Mouse (Mus musculus) olfactory bulb, adult 2 months (tissue): ENCODE measurements around the gene Adck1. TPM values are rescaled to one million over a fixed set of nuclear protein-coding genes. Genes with fewer than 3 reads are reported as not detected.
"Not testable (repeated sequence)": the region's sequence is repeated elsewhere in the genome, so short reads cannot be mapped to it uniquely, and the experiment has no call there.

Source experiments
- H3K27ac ChIP-seq: fragments of 200-500 bp; 2 replicates; pipeline ENCODE4 v1.5.1; 2012; ENCODE audit warnings: low read depth, low read length; ENCODE audit not compliant: insufficient read depth
- H3K4me1 ChIP-seq: fragments of 200-500 bp; 2 replicates; pipeline ENCODE4 v1.6.1; 2012; ENCODE audit warnings: low read length; ENCODE audit not compliant: control insufficient read depth, insufficient read depth
- H3K4me3 ChIP-seq: fragments of 200-500 bp; 2 replicates; pipeline ENCODE4 v1.5.1; 2012; ENCODE audit warnings: mild to moderate bottlenecking, low read depth, low read length, moderate library complexity; ENCODE audit not compliant: insufficient read depth
- CTCF ChIP-seq: fragments of 200-500 bp; IDR thresholded peaks from 2 replicates; pipeline ENCODE4 v1.5.1; 2012; ENCODE audit warnings: low read depth, mild to moderate bottlenecking, low read length, moderate library complexity; ENCODE audit not compliant: insufficient read depth
- POLR2A ChIP-seq: fragments of 200-500 bp; IDR thresholded peaks from 2 replicates; pipeline ENCODE4 v1.6.1; 2012; ENCODE audit warnings: mild to moderate bottlenecking, low read depth, low read length, moderate library complexity; ENCODE audit not compliant: insufficient read depth
- WGBS: fragments of 180-500 bp; shearing (Covaris S2); methylation state at CpG from one replicate; pipeline ENCODE4 v1.1.7; 2018; 5-methylcytosine and 5-hydroxymethylcytosine counted together
- polyA plus RNA-seq: library from polyadenylated mRNA; stranded (reverse); fragments of >200 nt; gene quantifications from 2 replicates; pipeline ENCODE4 v1.2.4, GENCODE M21; 2012; ENCODE audit warnings: low replicate concordance; ENCODE audit not compliant: missing spikeins, insufficient read depth, insufficient read length

Adck1 gene
- not detected in 2 replicates for polyA plus RNA-seq

GRCm38 (mm10) chr12:88360441-88361119 lies at the start of gene Adck1:
Gene Adck1, plus strand, starts transcription at chr12:88360554.
- TF ChIP-seq POLR2A (peak; percentile 31; the same call in 1 of the 2 replicates), CTCF (no peak)
- peak within 1 kb of the TSS; percentile 89 for H3K4me3 ChIP-seq
- WGBS: under 1% methylated on average over 38 of the region's 38 CpGs
- H3K27ac ChIP-seq: peak within 1 kb of the TSS; percentile 70
- H3K4me1 ChIP-seq: no peaks in the 10 kb centered on the region

DNA sequence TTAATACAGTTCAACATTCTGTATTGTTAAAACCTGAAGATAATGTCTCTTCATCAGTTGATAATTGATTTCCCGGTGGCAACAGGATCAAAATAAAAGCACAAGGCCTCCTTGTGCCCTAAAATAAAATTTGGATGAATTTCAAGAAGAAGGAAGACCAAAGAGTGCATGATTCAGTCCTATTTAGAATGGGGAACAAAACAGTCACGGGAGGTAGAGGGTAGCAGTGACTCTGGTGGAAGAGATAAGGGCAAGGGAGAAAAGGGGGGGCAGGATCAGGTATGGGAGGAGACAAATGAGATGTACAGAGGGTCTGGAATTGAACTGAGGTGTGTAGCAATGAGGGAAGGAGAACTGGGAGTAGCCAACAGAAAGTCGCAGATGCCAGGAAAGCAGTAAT lies 45.8 kb upstream of the Adck1 start:
- no peak overlapping the region for H3K27ac ChIP-seq
- no peaks in the 10 kb centered on the region for H3K4me1 ChIP-seq
- 59% methylated on average over 3 of the region's 3 CpGs for WGBS
- no peak for TF ChIP-seq CTCF
- no peak for TF ChIP-seq POLR2A
- no peak overlapping the region for H3K4me3 ChIP-seq

GRCm38 (mm10) chr12:88323926-88324325 lies 36.4 kb upstream of the Adck1 start, which contains the start of gene Gm5039:
Gene Gm5039, minus strand, starts transcription at chr12:88324026.
- WGBS: 93% methylated on average over 2 of the region's 2 CpGs
- not testable (repeated sequence) for H3K4me1 ChIP-seq, H3K27ac ChIP-seq, H3K4me3 ChIP-seq

- not testable (repeated sequence) for H3K4me1 ChIP-seq, H3K4me3 ChIP-seq, H3K27ac ChIP-seq
- WGBS: 83% methylated on average over 4 of the region's 4 CpGs
Measured at GRCm38 (mm10) chr12:88336662-88337413, 23.5 kb upstream of the Adck1 start.

GRCm38 (mm10) chr12:88341286-88341685 lies 19.1 kb upstream of the Adck1 start:
- 31% methylated on average over 2 of the region's 2 CpGs for WGBS
- not testable (repeated sequence) for H3K4me1 ChIP-seq, H3K27ac ChIP-seq, H3K4me3 ChIP-seq

GRCm38 (mm10) chr12:88354182-88354702 lies 6.1 kb upstream of the Adck1 start:
- 16% methylated on average over 41 of the region's 41 CpGs for WGBS
- no peak overlapping the region for H3K27ac ChIP-seq
- H3K4me3 ChIP-seq: peak overlapping the region; percentile 36
- no peak for TF ChIP-seq CTCF
- no peak for TF ChIP-seq POLR2A
- peaks cover 3% of the 10 kb centered on the region; the same call in 1 of the 2 replicates for H3K4me1 ChIP-seq

DNA sequence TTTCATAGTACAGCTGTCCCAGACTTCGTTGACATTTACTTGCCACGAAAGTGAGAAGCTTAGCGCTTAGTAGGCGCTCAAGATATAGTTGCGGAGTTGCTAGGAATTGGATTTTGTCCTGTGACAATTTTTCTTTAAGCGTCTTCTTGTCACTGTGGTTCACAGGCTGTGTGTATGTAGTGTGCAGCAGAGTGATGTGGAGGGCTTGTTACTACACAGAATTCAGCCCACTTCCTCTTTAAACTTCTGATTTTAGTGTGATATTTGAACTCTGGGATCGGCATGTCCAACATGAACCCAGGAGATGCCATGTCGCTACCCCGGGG lies 729 bp downstream of the Adck1 start:
- Histone ChIP-seq H3K4me3 (peak overlapping the region; percentile 89), H3K27ac (peak overlapping the region; percentile 70), H3K4me1 (no peaks in the 10 kb centered on the region)
- WGBS: 47% methylated on average over 9 of the region's 9 CpGs
- no peak for TF ChIP-seq POLR2A
- TF ChIP-seq CTCF: no peak

- H3K4me3 ChIP-seq: no peak overlapping the region
- no peak overlapping the region for H3K27ac ChIP-seq
- 0 out of 2 replicates have a peak, but pooled peaks cover 4% of the 10 kb centered on the region for H3K4me1 ChIP-seq
- no peak for TF ChIP-seq CTCF
- TF ChIP-seq POLR2A: no peak
- 88% methylated on average over 4 of the region's 4 CpGs for WGBS
Measured at GRCm38 (mm10) chr12:88367673-88368072, 7.3 kb downstream of the Adck1 start.

GRCm38 (mm10) chr12:88368618-88369017 lies 8.3 kb downstream of the Adck1 start:
- TF ChIP-seq POLR2A (no peak), CTCF (no peak)
- 0 out of 2 replicates have a peak, but pooled peaks cover 4% of the 10 kb centered on the region for H3K4me1 ChIP-seq
- no peak overlapping the region for H3K27ac ChIP-seq
- H3K4me3 ChIP-seq: no peak overlapping the region
- 65% methylated on average over 4 of the region's 4 CpGs for WGBS

- H3K4me3 ChIP-seq, H3K27ac ChIP-seq, H3K4me1 ChIP-seq: not testable (repeated sequence)
- 80% methylated on average over 4 of the region's 4 CpGs for WGBS
Measured at GRCm38 (mm10) chr12:88369690-88370089, 9.3 kb downstream of the Adck1 start.

- WGBS: 4% methylated on average over 1 of the region's 1 CpGs
- not testable (repeated sequence) for H3K4me3 ChIP-seq, H3K27ac ChIP-seq, H3K4me1 ChIP-seq
Measured at GRCm38 (mm10) chr12:88370321-88370720, 10.0 kb downstream of the Adck1 start.
